Mouse (Mus musculus): Measurements from ENCODE around the gene Glyat. TPM values are rescaled to one million over a fixed set of nuclear protein-coding genes. Genes with fewer than 3 reads are reported as not detected.

Gene Glyat
- total RNA-seq, 2 experiments from 2014 or later: not detected

DNA sequence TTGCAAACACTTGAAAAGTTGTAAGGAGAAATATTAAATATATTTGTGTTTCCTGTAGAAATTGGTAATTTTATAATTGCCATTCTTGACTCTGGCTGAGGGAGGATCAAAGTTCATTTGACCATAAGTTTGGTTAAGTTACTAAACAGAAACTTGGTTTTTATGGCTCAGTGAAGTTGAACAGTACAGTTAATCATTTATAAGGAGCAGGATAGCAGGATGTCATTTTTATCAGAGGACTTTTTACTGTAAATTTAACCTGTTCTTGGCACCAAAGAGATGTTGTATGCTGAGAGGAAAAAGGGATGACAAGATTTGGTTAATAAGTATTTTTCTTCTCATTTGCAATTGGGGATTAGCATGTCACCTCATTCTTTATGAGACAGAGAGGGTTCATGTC is 51.5 kb downstream of the Glyat start:
- no peak for DNase-seq (ENCODE audit: low spot score in 2 of 2)

DNA sequence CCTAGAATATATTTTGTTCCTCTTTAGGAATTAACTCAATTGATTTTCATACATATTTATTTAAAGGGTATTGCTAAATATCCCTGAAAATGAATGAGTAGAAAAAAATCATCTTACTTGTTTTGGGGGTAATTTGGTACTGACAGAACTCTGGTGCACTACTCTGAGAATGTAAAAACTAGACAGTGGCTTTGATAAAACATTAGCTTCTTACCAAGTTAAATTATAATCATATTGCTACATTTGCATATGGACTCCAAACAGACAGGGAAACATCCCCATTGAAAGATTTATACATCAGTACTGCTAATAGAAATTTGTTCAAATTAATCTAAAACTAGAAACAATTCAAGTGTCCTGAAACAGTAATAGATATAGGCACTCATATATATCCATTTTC is 52.1 kb downstream of the Glyat start:
- DNase-seq (ENCODE audit: low spot score in 2 of 2): no peak

DNA sequence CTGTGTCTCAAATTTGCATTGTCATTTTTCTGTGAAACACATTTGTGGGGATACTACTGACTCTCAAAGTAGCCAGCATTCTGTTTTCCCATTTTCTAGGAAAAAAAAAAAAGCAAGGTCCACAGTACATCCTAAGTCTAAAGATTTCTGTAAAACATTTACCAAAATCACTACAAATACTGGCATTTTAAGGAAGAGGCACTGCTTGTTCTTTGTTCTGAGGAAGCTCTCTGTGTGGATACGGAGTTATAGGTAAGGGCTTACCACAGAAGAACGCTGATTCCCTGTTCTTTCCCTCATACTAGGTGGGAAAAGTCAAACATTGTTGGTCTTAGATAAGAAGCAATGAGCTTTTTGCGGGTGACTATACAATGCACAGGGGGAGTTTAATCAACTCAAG is 62.5 kb downstream of the Glyat start, which contains the start of gene Keg1:
TSS of gene Keg1 (plus strand) at position 197 of the 400 bp plus-strand sequence.
- DNase-seq (ENCODE audit: low spot score in 2 of 2): no peak

DNA sequence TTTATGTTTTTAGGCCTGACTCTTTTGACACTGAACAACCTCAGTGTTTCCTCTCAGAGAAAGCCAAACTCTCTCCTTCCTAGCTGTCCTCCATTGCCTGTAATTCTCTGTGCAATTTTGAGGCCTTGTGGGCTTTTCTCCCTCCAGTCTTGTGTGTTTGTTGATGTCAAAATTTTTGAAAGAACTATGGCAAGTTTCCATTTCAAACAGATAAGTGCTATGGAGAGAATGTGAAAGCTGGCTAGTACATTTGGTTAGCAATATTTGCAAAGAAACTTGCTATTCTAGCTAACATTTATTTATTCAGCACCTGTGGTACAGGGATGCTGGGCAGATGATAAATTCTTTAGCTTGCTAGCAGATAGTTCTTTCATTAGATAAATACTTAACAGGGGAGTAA is 63.1 kb downstream of the Glyat start:
- no peak for DNase-seq (ENCODE audit: low spot score in 2 of 2)

Other genes starting within 250 kb of the Glyat start
- gene Olfr1440, start 246.0 kb upstream of the Glyat start, total RNA-seq (2021): not detected
- not detected for gene Olfr1441, start 215.9 kb upstream of the Glyat start, total RNA-seq (2021)
- not detected for gene Pfpl, start 205.4 kb upstream of the Glyat start, total RNA-seq (2021)
- gene Mpeg1, start 172.5 kb upstream of the Glyat start, total RNA-seq (2021): 1 to 10 TPM; 9.7 TPM
- gene Dtx4, start 131.9 kb upstream of the Glyat start, total RNA-seq (2021): 10 to 100 TPM; 34.3 to 36.9 TPM
- 1 to 10 TPM; 1.5 to 2.0 TPM for gene Fam111a, start 87.6 kb upstream of the Glyat start, total RNA-seq (2021)
- gene Gm4952, start 33.3 kb upstream of the Glyat start, total RNA-seq (2021): not detected
- not detected for gene Olfr1442, start 37.1 kb downstream of the Glyat start, total RNA-seq (2021)
- gene Olfr1443, start 44.8 kb downstream of the Glyat start, total RNA-seq (2021): not detected
- not detected for gene Keg1, start 62.5 kb downstream of the Glyat start, total RNA-seq (2021)
- 1 to 10 TPM; 2.9 to 3.1 TPM for gene Cntf, start 132.3 kb downstream of the Glyat start, total RNA-seq (2021)
- 10 to 100 TPM; 88.4 to 89.6 TPM for gene Zfp91, start 162.8 kb downstream of the Glyat start, total RNA-seq (2021)
- gene Lpxn, start 162.9 kb downstream of the Glyat start, total RNA-seq (2021): 1 to 10 TPM; 1.2 to 1.8 TPM
- gene Gm5244, start 213.4 kb downstream of the Glyat start, total RNA-seq (2021): not detected
- not detected for gene Olfr1444, start 224.0 kb downstream of the Glyat start, total RNA-seq (2021)

All from left cerebral cortex, adult 18-20 months (tissue).